Mouse (Mus musculus) liver (tissue): Measurements from ENCODE around the gene Slc34a1.
A peak's percentile ranks its signal among the peaks of the same experiment; 100 is the strongest.

Experiments
- DNase-seq: peaks from one replicate; pipeline ENCODE4 v3.0.0-alpha.2; 2020; ENCODE audit warnings: mixed read lengths

The Slc34a1 gene

GRCm38 (mm10) chr13:55398088-55398487 is at the start of gene Slc34a1:
TSS of gene Slc34a1 (plus strand) at chr13:55398187.
- no peak for DNase-seq

GRCm38 (mm10) chr13:55361145-55361544 is 36.8 kb upstream of the Slc34a1 start:
- no peak for DNase-seq

GRCm38 (mm10) chr13:55361974-55362452 is 36.0 kb upstream of the Slc34a1 start:
- DNase-seq, result peak; percentile 46

GRCm38 (mm10) chr13:55362453-55363060 is 35.4 kb upstream of the Slc34a1 start, which contains the start of gene Lman2:
TSS of gene Lman2 (minus strand) at chr13:55362783.
- peak; percentile 94 for DNase-seq

- DNase-seq, result no peak
These were observed 29.6 kb upstream of the Slc34a1 start for GRCm38 (mm10) chr13:55368401-55368800.

DNA sequence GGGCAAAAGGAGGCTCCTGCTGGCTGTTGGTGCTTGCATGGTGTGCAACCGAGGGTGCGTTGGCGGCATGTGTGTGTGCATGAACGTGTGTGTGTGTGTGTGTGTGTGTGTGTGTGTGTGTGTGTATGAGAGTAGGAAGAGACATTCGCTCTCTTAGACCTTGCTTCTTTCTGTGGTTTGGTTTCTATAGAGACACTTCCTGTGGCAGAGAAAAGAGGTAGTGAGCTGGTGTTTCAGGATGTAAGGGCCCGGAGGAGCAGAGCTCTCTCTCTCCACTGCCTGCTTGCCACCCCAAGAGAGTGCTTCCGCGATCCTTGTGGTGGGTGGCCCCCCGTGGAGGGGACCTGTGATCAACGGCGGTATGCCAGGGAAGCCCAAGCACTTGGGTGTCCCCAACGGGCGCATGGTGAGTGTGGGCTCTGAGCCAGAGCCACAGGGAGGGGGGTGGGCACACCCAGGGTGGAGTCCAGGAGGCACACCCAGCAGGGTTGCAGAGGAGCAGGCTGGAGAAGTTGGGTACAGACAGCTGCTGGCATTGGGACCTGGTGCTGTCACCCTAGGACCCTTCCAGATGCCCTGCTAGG is 28.4 kb upstream of the Slc34a1 start, which contains the start of gene Rgs14:
Rgs14 (plus strand) TSS at position 202 of the 584 bp plus-strand sequence.
- DNase-seq, result peak; percentile 73

- no peak for DNase-seq
These were observed 27.8 kb upstream of the Slc34a1 start for GRCm38 (mm10) chr13:55370234-55370633.

- no peak for DNase-seq
These were observed 26.8 kb upstream of the Slc34a1 start for GRCm38 (mm10) chr13:55371007-55371681.

DNA sequence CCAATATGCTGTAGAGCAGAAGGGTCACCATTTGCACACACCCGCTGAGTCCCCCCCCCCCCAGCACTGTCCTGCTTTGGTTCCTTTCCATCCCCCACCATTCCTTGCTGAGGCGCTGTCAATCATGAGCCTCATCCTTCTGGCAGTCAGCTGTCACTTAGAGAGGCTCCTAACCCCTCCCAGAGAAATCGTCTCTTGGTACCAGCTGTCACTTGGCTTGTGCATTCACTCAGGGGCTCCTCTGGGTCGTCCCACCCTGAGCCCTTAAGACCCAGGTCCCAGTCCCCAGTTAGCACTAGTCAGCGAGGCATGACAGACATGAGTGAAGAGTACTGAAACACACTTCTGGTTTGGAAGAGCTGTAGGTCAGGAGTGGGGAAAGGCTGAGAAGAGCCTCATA is 26.2 kb upstream of the Slc34a1 start:
- no peak for DNase-seq

GRCm38 (mm10) chr13:55374206-55374924 is 23.6 kb upstream of the Slc34a1 start:
- no peak for DNase-seq

- DNase-seq, result no peak
These were observed 22.1 kb upstream of the Slc34a1 start for GRCm38 (mm10) chr13:55375877-55376276.

DNA sequence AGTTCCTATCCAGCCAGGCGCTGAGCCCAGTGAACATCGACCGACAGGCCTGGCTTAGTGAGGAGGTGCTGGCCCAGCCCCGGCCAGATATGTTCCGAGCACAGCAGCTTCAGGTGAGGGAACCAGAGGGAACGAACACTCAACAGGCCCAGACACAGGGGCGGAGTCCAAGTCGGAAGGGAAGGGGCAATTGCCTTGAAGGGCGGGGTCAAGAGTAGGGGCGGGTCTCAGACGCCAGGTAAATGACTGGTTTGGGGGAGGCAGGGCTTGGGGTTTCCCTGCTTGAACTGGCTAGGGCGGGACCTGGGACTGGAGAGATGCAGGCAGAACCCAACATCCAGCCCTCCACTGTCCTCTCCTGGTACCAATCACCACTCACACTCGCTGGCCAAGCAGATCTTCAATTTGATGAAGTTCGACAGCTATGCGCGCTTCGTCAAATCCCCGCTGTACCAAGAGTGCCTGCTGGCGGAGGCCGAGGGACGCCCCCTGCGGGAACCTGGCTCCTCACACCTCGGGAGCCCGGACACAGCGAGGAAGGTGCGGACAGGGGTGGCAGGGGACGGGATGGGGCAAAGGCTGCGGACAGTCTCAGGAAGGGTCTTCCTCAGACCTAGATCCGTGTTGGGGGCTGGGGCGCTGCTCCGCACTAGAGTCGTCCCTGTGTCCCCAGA is 18.9 kb upstream of the Slc34a1 start:
- DNase-seq, result no peak

DNA sequence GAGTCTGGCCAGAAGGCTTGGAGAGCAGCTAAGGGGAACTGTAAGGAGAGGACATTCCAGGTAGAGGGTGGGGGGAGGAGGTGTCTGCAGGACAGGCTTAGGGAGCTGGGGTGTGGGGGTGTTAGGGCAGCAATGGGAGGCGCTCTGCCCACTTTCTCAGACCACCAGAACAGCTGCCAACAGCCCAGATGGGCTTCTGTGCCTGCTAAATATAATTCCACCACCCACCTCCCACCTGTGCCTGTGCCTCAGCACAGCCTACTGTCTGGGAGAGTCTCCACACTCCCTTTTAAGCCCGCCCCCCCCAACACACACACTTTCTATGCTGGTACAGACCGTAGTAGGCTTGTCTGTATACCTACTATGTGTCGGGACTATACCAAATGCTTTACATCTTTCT is 16.2 kb upstream of the Slc34a1 start:
- no peak for DNase-seq

GRCm38 (mm10) chr13:55390644-55391043 is 7.3 kb upstream of the Slc34a1 start:
- peak; percentile 39 for DNase-seq

DNA sequence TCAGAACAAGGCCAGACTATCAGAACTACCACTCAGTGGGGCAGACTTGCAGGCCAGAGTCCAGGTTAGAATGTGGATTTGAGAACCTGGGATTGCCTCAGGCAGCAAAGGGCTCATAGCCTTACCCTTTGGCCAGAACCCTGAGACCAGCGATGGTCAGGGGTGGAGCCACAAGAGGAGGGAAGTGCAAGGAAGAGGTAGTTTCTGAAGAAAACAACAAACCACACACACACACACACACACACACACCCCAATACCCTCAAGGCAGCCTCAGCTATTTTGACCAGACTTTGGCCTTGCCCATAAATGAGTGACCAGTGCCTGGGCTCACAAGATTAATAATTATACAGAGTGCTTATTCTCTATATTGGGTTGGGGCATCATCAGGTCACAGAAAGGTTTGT is 6.4 kb upstream of the Slc34a1 start:
- no peak for DNase-seq

- DNase-seq, result no peak
These were observed 5.1 kb upstream of the Slc34a1 start for GRCm38 (mm10) chr13:55392933-55393332.

- DNase-seq, result no peak
These were observed 1.5 kb downstream of the Slc34a1 start for GRCm38 (mm10) chr13:55399300-55400038.

GRCm38 (mm10) chr13:55400039-55400346 is 2.0 kb downstream of the Slc34a1 start:
- no peak for DNase-seq

- no peak for DNase-seq
These were observed 5.3 kb downstream of the Slc34a1 start for GRCm38 (mm10) chr13:55403266-55403665.

DNA sequence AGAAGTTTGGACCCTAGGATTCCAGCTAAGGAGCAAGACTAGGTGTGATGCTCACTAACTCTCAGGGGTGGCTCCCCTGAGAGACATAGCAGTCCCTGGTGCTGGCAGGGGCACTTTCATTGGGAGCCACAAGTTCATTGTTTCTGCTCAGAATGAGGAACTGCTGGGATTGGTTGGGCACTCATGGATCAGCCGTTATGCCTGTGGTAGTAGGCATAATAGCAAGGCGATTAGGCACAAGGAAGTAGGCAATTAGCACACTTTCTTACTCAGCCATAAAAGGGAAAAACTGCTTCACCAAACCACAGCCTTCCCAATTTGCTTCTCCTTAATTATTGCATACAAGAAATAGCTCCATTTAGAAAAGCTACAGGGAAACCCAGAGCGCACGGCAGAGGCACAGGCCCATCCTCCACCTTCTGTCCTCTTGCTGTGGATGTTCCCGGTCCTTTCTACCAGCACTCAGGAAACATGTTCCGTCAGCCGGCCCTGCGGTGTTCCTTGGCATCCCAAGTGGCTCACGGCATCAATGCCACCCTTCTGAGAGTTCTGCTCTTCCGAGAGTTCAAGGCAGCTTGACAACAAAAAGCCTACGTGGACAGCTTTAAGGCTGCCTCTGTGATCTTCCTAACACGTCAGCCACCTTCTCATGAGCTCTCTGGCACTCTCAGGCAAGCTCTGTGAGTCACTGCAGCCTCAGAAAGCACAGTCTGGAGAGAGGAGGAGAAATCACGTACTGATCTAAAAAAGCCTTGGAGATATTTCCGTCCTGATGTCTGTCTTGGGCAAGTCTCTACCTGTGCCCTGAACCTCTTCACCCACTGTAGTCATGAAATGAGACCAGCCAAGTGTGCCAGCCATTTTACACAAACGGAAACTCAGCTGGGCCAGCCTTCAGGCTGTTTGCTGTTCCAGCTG is 6.2 kb downstream of the Slc34a1 start:
- DNase-seq, result no peak
